Mouse (Mus musculus) lung, postnatal 10 days (tissue): Measurements from ENCODE around the gene Vmn1r167.
"Not testable (repeated sequence)": the region's sequence is repeated elsewhere in the genome, so short reads cannot be mapped to it uniquely, and the experiment has no call there.

Experiments used
- DNase-seq: peaks from one replicate; pipeline ENCODE4 v3.0.0; 2021

Gene Vmn1r167

GRCm38 (mm10) chr7:23507106-23507505 is at the start of gene Vmn1r167:
Vmn1r167 (minus strand) TSS chr7:23507206.
- DNase-seq: not testable (repeated sequence)

- not testable (repeated sequence) for DNase-seq
These were observed 32.4 kb upstream of the Vmn1r167 start, which contains the start of gene Vmn1r168 for GRCm38 (mm10) chr7:23539432-23539831. Vmn1r168 (plus strand) TSS chr7:23539732.

GRCm38 (mm10) chr7:23472886-23473285 is 34.1 kb downstream of the Vmn1r167 start:
- not testable (repeated sequence) for DNase-seq

- not testable (repeated sequence) for DNase-seq
These were observed 36.2 kb downstream of the Vmn1r167 start for GRCm38 (mm10) chr7:23470832-23471231.

GRCm38 (mm10) chr7:23470201-23470600 is 36.8 kb downstream of the Vmn1r167 start:
- not testable (repeated sequence) for DNase-seq
